Mouse (Mus musculus): ENCODE measurements around the gene Csdc2.

DNA sequence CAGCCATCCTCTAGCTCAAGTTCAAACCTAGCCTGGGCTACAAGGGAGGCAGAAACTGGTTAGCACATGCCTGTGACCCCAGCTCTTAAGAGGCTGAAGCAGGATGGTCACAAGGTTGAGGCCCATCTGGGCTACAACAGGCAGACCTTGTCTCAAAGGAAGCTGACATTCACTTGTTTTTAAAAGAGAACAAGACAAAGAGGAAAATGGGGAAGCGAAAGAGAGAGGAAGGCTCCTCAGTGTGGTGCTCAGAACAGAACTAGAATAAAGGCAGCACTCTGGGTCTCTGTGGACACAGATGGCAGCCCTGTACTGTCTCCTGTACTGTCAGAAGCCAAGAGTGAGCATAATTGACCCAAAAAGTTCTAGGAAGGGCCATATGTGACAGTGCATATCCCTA is 2.6 kb upstream of the Csdc2 start:
- TF ChIP-seq POLR2A (IDR thresholded peaks at IDR 0.05; ENCODE audit: low read depth, low read length) (no peak), CTCF (conservative IDR thresholded peaks at IDR 0.05; ENCODE audit: insufficient read depth, insufficient read length, low read depth, low read length) (no peak)
